10 mouse cellular contexts compared by ENCODE assay signal in the genomic region with DNA sequence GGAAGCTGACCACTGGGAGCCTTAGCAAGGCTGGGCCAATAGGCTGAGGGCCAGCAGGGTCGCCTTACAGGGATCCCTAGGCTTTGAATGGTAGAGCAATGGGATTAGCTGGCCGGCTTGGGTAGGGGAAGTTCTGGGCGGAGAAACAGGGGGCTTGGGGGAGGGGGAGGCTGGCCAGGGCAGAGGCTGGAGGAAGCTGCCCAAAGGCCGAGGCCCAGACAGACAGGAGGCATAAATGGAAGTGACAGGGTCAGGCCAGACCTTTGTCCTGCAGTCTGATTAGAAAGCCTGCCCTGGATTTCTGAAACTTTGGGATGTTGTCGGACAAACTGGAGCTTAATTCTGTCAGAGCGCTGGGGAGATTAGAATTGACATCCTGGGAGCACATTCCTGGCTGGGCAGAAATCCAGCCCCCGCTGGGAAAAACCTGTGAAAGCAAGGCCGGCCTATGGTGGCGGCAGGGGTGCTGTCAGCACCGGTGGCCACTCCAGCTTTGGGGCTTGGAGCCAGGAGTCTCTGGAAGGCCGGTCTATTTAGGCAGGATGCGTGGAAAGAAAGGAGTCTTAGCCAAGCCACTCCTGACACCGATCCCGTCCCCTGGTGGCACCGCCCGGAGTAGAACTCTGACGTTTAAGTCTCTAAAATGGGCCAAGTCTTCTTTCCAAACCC.
A peak's percentile ranks its signal among the peaks of the same experiment; 100 is the strongest.
DNase-seq lines count a peak whose midpoint lies in the region; ATAC-seq lines count a peak whose summit lies in the region.
"Had no signal": no experiment of that assay in that cellular context is flagged by ENCODE, and none has a peak within 500 bp of the region (broad histone marks: within the 10 kb centered on the region; RNA-seq: fewer than 3 reads in every experiment).

No protein-coding gene starts in this region.

- H3K4me2 ChIP-seq in hindbrain, embryonic 11.5 days (replicated peaks; ENCODE audit: low read depth, low read length), result no peak overlapping the region
- no peak overlapping the region for H3K4me2 ChIP-seq in hindbrain, embryonic 16.5 days (ENCODE audit: low read length)
- H3K4me2 ChIP-seq in midbrain, embryonic 11.5 days, result no peak overlapping the region
- H3K4me2 ChIP-seq: forebrain, embryonic 15.5 days had no signal

- no peak overlapping the region for H3K9ac ChIP-seq in hindbrain, embryonic 11.5 days (ENCODE audit: low read depth, low read length)
- H3K9ac ChIP-seq in hindbrain, embryonic 16.5 days (ENCODE audit: low read depth, low read length), result no peak overlapping the region
- no peak overlapping the region for H3K9ac ChIP-seq in midbrain, embryonic 11.5 days (ENCODE audit: low read length)
- H3K9ac ChIP-seq: forebrain, embryonic 15.5 days had no signal

- no peak for ATAC-seq in hindbrain, embryonic 11.5 days (ENCODE audit: low FRiP score)
- ATAC-seq in hindbrain, embryonic 16.5 days, result no peak
- peak; percentile 59 for ATAC-seq in midbrain, embryonic 11.5 days (ENCODE audit: low FRiP score)
- no peak for ATAC-seq in megakaryocyte-erythroid progenitor cell, adult 5-6 weeks (replicated peaks; ENCODE audit: low FRiP score, low TSS enrichment, poor library complexity, severe bottlenecking)
- ATAC-seq: forebrain, embryonic 15.5 days had no signal

- no peak overlapping the region for H3K4me3 ChIP-seq in hindbrain, embryonic 11.5 days (ENCODE audit: low read depth, low read length)
- H3K4me3 ChIP-seq in hindbrain, embryonic 16.5 days (ENCODE audit: low read length), result no peak overlapping the region
- no peak overlapping the region for H3K4me3 ChIP-seq in heart, embryonic 10.5 days
- no peak overlapping the region for H3K4me3 ChIP-seq in midbrain, embryonic 11.5 days (ENCODE audit: low read depth, low read length)
- H3K4me3 ChIP-seq: forebrain, embryonic 15.5 days had no signal

- 12% methylated on average over 17 of the region's 17 CpGs for WGBS in hindbrain, embryonic 11.5 days
- WGBS in hindbrain, embryonic 16.5 days, result 18% methylated on average over 17 of the region's 17 CpGs
- 13% methylated on average over 17 of the region's 17 CpGs for WGBS in heart, embryonic 10.5 days
- WGBS in midbrain, embryonic 11.5 days, result 6% methylated on average over 17 of the region's 17 CpGs

- peak; percentile 39 for DNase-seq in hindbrain, embryonic 11.5 days (ENCODE audit: low spot score)
- DNase-seq in cerebellum, adult 8-10 months, result peak; percentile 50
- DNase-seq in heart, embryonic 10.5 days (ENCODE audit: low spot score), result no peak
- DNase-seq in midbrain, embryonic 11.5 days (ENCODE audit: low spot score, missing footprints), result peak; percentile 96
- DNase-seq in thymus, postnatal 4 days, result no peak
- no peak for DNase-seq in layer of hippocampus, adult 18-20 months (ENCODE audit: low spot score in 2 of 2)

- peaks cover 72% of the 10 kb centered on the region for H3K27me3 ChIP-seq in hindbrain, embryonic 11.5 days (ENCODE audit: control insufficient read depth, insufficient read depth, low read length)
- H3K27me3 ChIP-seq in hindbrain, embryonic 16.5 days (replicated peaks; ENCODE audit: control insufficient read depth, insufficient read depth, low read length), result peaks cover 35% of the 10 kb centered on the region
- H3K27me3 ChIP-seq in heart, embryonic 10.5 days (ENCODE audit: insufficient read depth, poor library complexity, severe bottlenecking), result peaks cover 2% of the 10 kb centered on the region; the same call in 1 of the 2 replicates
- H3K27me3 ChIP-seq in midbrain, embryonic 11.5 days (ENCODE audit: control insufficient read depth, insufficient read depth, low read length), result peaks cover 61% of the 10 kb centered on the region

- no peaks in the 10 kb centered on the region for H3K9me3 ChIP-seq in hindbrain, embryonic 11.5 days (ENCODE audit: control insufficient read depth, low read length)
- H3K9me3 ChIP-seq in hindbrain, embryonic 16.5 days (ENCODE audit: control insufficient read depth, low read length), result no peaks in the 10 kb centered on the region
- H3K9me3 ChIP-seq in heart, embryonic 10.5 days, result no peaks in the 10 kb centered on the region
- no peaks in the 10 kb centered on the region for H3K9me3 ChIP-seq in midbrain, embryonic 11.5 days (ENCODE audit: control insufficient read depth, low read length)
- H3K9me3 ChIP-seq: forebrain, embryonic 15.5 days had no signal

- no peaks in the 10 kb centered on the region for H3K36me3 ChIP-seq in hindbrain, embryonic 11.5 days (ENCODE audit: control insufficient read depth, insufficient read depth, low read length)
- H3K36me3 ChIP-seq in hindbrain, embryonic 16.5 days (ENCODE audit: control insufficient read depth, insufficient read depth, low read length), result no peaks in the 10 kb centered on the region
- H3K36me3 ChIP-seq in heart, embryonic 10.5 days, result no peaks in the 10 kb centered on the region
- H3K36me3 ChIP-seq in midbrain, embryonic 11.5 days (ENCODE audit: control insufficient read depth, insufficient read depth, low read length), result no peaks in the 10 kb centered on the region
- H3K36me3 ChIP-seq: forebrain, embryonic 15.5 days had no signal

- no peak overlapping the region for H3K27ac ChIP-seq in hindbrain, embryonic 11.5 days (ENCODE audit: low read depth, low read length)
- H3K27ac ChIP-seq in hindbrain, embryonic 16.5 days (ENCODE audit: low read depth, low read length), result no peak overlapping the region; the same call in 1 of the 2 replicates
- peak overlapping the region; percentile 85 for H3K27ac ChIP-seq in heart, embryonic 10.5 days
- H3K27ac ChIP-seq in midbrain, embryonic 11.5 days (ENCODE audit: low read depth, low read length), result peak overlapping the region; percentile 17; the same call in 1 of the 2 replicates
- H3K27ac ChIP-seq: forebrain, embryonic 15.5 days; macrophage had no signal

- H3K4me1 ChIP-seq in hindbrain, embryonic 11.5 days (replicated peaks; ENCODE audit: control insufficient read depth, insufficient read depth, low read length), result peaks cover 21% of the 10 kb centered on the region
- H3K4me1 ChIP-seq in hindbrain, embryonic 16.5 days (ENCODE audit: control insufficient read depth, insufficient read depth, low read depth, low read length), result peaks cover 26% of the 10 kb centered on the region
- H3K4me1 ChIP-seq in heart, embryonic 10.5 days, result peaks cover 89% of the 10 kb centered on the region
- H3K4me1 ChIP-seq in midbrain, embryonic 11.5 days (ENCODE audit: control insufficient read depth, insufficient read depth, low read length), result peaks cover 46% of the 10 kb centered on the region

Comparison
In these comparisons a context has a peak if more than half of its experiments do, and no peak if none do; other contexts are left out.
1. DNase-seq: peak in hindbrain, embryonic 11.5 days (single experiment), cerebellum, adult 8-10 months (single experiment) and midbrain, embryonic 11.5 days (single experiment); none in heart, embryonic 10.5 days (single experiment), thymus, postnatal 4 days (single experiment) and layer of hippocampus, adult 18-20 months (0 of 2).
2. H3K27ac ChIP-seq: peak in heart, embryonic 10.5 days (single experiment) and midbrain, embryonic 11.5 days (single experiment); none in hindbrain, embryonic 11.5 days (single experiment) and hindbrain, embryonic 16.5 days (single experiment).